Mouse (Mus musculus) megakaryocyte-erythroid progenitor cell, adult 5-6 weeks (primary cell): ENCODE measurements around the gene Fem1b. TPM values are rescaled to one million over a fixed set of nuclear protein-coding genes. Genes with fewer than 3 reads are reported as not detected.
A peak's percentile ranks its signal among the peaks of the same experiment; 100 is the strongest.
"Not testable (repeated sequence)": the region's sequence is repeated elsewhere in the genome, so short reads cannot be mapped to it uniquely, and the experiment has no call there.

Experiments
- ATAC-seq: replicated peaks from 2 replicates; pipeline ENCODE4 v1.8.0; 2016; ENCODE audit warnings: mild to moderate bottlenecking, inconsistent platforms; ENCODE audit not compliant: severe bottlenecking, poor library complexity, low FRiP score, low TSS enrichment
- total RNA-seq, 2 experiments: library from RNA; stranded (forward) in 1 of 2; stranded (reverse) in 1 of 2; fragments of 200-1000, 215-1000 nt in 1 of 2; fragments of >200 nt in 1 of 2; fragmentation: Nextera tagmentation in 1 of 2; gene quantifications; 2 replicates each; pipeline ENCODE4 v1.2.3; 2014 to 2017

Fem1b gene
- total RNA-seq (2014; fragmentation: Nextera tagmentation) (33.6 and 38.8 TPM in 2 replicates), total RNA-seq (2017) (69.6 and 71.2 TPM in 2 replicates)

DNA sequence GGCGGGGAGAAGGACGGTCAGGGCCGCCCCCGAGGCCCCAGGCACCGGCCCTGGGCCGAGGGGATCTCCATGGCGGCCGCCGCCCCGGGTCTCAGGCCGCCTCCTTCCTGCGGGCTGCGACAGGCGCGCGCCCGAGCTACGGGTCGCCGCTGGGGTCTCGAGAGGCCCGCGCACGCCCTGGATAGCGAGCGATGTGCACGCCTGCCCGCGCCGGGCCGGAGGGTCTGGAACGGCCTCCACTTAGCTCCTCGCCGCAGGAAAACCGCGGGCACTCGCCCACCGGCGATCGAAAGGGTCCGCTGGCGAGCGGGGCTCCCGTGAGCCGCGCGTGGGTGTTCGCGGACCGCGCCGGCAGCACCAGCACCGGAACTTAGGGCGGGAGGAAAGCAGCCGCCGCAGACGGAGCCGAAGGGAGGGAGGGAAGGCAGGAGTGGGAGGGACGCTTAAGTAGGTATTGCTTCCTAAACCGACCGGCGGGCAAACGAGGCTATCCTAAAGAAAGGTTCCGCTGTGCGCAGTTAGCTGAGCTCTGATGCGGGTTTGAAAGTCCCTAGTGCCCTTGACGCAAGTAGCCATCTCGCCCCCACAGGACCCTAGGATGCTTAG lies at the start of gene Fem1b:
Gene Fem1b, minus strand, starts transcription at position 419 of the 606 bp plus-strand sequence.
- peak; percentile 77 for ATAC-seq

DNA sequence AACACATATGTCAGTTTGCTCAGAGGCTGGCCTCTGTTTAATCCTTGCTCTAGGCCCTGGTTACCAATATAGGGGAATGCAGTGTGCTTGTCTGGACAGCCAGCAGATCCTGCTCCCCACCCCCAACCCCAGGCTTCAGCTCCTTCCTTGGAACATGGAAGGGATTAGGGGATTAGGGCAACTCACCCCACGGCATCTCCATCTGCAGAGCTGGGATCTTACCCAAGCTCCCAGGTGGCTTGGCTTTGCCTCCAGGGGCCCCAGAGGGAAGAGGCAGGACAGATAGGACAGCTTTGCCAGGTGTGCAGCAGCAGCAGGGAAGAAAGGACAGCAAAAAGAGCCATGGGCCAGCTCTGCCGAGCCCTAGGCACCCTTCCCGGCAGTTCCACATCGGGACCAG lies 49.1 kb upstream of the Fem1b start:
- ATAC-seq: no peak

DNA sequence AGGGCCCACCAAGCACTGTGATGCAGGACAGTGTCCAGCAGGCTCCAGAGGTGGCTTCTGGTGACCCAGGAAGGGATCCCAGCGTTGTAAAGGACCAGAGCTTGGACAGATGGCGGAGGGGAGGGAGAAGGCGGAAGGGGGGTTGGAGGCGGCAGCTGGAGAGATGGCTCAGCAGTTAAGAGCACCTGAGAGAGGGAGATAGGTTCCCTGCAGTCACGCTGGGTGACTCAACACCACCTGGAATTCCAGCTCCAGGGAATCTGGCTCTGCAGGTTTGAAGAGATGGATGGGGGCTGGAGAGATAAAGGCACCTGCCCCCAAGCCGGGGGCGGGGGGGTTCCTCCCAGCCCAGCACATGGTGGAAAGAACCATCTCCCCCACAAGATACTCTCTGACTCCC lies 48.4 kb upstream of the Fem1b start:
- ATAC-seq: not testable (repeated sequence)

DNA sequence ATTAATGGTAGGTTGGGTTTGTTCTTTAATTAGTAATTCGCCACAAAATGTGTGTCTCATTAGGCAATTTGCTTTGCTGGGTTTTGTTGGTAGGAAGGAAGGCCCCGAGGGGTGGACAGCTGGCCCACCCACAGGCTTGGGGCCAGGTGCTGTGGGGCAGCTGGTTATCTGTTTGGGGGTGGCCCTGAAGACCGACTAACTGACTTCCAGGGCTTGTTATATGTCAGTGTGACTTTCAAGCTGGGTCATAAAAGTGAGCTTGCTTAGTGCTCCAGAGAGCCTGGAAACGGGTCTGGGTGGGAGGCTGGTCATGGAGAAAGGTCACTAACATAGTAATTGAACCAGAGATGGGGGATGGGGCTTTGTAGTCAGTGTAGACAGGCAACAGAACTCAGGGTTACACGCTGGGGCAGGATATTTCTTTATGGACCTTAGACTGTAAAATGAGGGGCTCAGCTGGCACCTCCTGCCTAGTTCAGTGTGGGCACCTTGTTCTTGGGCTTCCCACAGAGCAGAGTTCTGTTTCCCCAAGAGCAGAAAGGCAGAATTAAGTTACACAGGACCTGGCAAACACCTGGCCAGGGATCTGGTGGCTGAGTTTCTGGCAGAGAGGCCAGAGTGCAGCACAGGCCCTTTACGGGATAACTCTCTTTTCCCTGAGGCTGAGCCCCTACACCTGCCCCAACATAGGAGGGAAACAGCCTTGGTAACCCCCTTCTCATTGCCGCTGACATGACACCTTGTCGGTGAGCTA lies 46.7 kb upstream of the Fem1b start:
- ATAC-seq: peak; percentile 11; the same call in 1 of the 2 replicates

DNA sequence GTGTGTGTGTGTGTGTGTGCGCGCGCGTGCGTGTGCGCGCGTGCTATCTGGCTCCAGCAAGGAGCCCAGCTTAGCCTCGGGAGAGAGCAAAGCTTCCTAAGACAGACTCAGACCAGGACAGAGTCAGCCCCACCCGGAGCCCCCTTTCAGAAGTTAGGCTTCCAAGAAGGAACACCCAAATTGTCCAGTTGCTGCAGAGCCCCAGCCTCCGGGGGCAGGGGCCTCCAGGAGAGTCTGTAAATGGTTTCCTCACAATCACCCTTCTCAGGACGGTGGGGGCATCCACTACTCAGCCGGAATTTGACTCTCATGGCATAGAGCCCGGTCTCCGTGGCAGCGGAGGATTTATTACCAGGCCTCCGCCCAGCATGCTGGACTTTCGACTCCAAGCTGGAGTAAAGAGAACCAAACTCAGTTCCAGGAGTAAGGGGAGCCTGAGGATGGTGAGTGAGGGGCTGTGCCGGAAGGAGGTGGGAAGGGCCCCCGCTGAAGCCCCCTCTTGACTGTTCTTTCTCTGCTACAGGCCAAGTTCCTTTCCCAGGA lies 46.1 kb upstream of the Fem1b start, which contains the start of gene Calml4:
Gene Calml4, plus strand, starts transcription at position 362 of the 543 bp plus-strand sequence.
- peak; percentile 67 for ATAC-seq

DNA sequence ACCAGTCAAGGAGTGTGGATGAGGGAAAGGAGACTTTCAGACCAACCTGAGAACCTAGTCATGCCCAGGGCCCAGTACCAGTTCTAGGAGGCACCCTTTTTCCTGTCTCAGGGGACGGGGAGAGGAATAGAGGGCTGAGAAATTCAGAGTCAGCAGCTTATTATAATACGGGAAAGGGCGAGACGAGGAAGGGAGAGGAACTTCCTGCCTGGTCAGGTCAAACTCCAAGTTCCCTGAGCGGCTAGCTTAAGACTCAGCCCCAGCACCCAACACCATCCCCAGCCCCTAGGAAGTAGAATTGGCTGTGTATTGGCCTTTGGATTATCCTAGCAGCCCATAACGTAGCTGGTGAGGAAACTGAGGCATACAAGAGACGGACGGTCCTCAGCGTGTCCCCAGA lies 45.5 kb upstream of the Fem1b start:
- ATAC-seq: 0 out of 2 replicates have a peak, but pooled peaks have one; percentile 15

DNA sequence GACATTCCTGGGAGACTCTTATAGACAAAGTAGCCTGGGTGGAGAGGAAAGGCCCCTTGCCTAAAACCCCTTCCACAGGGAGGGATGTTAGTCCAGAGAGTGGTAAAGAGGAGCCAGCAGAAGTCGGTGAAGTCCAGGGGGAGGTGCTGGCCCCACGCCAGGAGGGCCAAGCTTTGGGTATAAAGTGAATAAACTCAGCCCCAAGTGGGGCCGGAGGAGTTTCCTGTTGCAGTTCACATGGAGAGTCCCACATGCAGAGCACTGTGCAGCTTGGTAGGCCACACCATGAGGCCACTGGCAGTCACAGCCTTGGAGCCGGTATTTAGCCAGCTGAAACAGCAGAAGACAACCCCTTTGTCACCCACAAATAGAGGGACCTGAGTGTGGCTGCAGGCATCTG lies 42.7 kb upstream of the Fem1b start:
- ATAC-seq: no peak

DNA sequence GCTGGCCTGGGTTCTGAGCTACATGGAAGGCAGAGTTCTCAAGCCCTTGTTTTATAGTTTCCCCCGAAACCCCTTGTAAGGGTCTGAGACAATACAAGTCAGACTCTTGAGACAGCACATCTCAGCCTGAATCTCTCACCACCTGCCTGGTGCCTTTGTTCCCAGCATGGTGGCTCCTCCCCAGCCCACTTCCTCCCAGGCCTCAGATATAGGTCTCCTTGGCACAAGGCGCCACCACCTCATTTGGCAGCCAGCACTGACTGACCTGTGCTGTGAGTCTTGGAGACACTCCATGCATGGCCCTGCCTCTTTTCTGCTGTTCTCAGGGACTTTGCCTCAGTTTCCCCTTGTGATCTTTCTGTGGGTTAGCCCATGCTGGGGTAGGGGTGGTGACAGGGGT lies 39.8 kb upstream of the Fem1b start:
- no peak for ATAC-seq

DNA sequence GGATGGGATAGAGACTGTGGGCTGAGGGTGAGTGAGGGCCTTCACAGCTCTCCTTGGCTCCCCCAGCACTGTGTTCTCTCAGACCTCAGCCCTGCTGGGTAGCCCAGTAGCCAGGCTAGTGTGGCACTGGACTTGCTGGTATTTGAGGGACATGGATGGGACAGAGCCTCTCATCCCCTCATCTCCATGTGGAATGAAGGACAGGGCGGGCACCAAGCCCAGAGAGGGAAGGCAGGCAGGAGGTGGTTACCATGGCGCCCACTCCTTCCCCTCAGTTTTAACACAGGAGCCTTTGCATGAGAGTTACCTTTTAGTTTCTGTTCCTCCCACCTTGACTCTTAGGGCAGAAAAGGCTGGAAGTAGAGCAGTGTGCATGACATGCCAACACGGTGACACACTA lies 36.9 kb upstream of the Fem1b start:
- no peak for ATAC-seq

DNA sequence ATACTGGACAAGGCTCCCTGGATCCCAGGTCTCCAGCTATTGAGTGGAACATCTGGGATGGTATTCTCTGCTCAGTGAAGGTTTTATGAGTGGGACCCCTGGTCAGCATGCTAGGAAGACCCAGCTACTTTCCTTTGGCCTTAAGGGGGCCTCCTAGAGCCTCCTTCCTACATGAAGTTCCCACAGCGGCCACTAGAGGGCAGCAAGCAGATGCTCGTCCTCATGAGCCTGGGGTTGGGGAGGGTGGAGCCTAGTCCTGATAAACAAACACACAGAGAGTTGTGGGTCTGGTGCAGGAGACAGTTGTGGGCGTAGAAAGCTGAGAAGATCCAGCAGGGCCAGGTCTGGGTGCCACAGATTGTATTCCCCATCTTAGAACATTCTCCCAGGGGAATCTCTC lies 36.0 kb upstream of the Fem1b start:
- ATAC-seq: peak; percentile 89

DNA sequence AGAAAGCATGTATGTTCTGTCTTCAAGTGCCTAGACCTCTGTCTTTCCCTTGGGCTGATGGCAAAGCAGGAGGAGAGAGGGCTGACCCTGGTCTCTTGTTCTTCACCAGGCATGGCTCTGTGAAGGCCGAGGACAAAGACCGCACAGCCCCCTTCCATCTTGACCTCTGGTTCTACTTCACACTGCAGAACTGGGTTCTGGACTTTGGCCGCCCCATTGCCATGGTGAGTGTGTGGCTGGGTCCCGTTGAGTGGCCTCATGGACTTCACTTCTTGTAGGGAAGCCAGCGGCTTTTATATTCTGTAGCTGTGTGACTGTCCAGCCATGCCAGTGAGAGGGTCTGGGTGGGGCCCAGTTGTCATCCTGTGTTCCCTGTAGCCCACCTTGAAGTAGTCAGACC lies 32.7 kb upstream of the Fem1b start:
- no peak for ATAC-seq

DNA sequence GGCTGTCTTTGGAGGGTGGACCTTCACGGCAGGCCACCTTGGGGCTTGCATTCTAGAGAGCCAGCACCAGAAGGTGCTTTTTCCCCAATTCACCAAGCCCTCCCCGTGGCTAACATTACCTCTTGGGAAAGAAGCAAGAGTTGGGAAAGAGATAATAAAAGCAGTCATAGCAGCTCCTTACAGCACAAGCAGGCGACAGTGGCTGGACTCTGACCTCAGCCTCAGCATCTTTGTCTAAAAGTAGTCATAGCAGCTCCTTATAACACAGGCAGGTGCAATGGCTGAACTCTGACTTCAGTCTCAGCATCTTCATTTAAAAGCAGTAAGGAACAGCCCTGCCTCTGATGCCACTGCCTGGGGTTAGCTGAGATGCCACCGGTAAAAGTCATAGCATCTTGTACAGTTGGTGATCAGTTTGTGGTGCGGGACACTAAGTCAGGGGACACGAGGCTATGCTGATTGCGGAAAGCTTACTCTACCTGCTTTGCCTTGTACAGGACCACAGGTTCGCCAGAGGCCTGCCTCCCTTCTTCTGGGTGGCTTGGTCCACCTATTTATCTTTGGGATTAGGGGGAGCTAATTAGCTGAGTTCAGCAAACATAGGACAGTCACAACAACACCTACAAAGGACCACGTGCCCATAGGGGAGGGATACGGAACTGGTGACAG lies 31.8 kb upstream of the Fem1b start:
- ATAC-seq: no peak

DNA sequence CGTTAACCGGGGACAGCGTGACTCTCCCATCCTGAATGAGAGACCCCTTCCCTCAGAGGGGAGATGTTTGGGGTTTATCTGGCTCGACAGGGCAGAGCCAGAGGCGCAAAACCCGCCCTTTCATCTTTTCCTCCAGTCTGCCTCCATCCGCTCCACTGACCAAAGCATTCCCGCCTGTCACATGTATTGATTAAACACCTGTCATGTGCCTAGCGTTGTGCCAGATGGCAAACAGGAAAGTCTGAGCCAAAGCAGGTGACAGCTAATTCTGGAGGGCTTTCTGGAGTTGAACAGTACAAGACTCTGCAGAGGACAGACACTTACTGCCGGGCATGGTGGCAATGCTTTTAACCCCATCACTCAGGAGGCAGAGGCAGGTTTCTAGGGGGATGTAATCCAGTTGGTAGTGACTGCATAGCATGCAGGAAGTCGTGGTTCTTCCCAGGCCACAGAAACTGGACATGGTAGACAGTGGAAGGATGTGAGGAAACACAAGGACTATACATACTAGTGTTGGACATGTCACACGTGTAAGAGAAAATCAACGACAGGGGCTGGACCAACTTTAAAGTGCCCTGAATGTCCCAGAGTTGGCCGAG lies 27.5 kb upstream of the Fem1b start:
- ATAC-seq: 0 out of 2 replicates have a peak, but pooled peaks have one; percentile 14

DNA sequence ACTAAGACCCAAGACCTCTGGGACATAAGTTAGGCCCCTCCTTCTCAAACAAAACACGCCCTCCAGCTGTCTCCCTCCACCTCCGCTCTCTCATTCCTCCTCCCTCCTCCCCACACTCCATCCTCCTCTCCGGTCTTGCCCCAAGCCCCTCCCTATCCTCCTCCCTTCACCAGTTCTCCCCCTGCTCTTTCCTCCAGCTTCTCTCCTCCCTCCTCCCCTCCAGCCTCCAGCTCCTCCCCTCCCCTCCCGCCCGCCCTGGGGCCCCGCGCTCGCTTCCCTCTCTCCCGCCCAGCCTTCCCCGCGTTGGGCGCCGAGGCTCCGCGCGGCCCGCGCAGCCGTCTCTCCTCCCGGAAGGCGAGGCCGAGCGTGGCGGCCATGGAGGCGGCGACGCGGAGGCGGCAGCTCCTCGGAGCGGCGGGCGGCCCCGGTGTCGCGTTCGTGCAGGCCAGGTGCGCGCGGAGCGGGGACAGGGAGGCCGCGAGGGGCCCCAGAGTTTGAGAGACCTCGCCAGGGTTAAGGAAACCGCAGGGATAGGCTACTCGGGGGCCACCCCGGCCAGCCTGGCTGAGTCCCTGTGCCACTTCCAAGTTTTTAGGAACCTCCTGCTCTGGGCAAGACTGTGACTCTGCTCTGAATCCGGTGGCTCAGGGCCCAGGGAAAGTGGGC lies 26.9 kb upstream of the Fem1b start, which contains the start of gene Cln6:
Gene Cln6, plus strand, starts transcription at position 280 of the 666 bp plus-strand sequence.
- peak; percentile 94 for ATAC-seq

DNA sequence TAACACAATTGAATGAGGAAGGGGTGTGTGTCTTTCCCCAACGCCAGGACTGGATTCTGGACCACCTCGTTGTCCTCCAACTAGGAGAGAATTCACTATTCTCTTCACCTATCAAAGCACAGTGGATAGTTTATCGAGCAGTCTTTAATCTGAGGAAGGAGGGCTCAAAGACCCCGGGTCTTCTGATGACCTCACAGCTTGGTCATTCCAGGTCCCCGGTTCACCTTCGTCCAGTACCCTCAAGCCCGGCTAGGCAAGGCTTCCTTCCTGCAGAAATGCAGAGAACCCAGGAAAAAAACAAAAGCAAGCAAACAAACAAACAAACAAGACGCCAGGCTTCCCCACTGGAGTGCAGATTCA lies 26.4 kb upstream of the Fem1b start:
- ATAC-seq: no peak

DNA sequence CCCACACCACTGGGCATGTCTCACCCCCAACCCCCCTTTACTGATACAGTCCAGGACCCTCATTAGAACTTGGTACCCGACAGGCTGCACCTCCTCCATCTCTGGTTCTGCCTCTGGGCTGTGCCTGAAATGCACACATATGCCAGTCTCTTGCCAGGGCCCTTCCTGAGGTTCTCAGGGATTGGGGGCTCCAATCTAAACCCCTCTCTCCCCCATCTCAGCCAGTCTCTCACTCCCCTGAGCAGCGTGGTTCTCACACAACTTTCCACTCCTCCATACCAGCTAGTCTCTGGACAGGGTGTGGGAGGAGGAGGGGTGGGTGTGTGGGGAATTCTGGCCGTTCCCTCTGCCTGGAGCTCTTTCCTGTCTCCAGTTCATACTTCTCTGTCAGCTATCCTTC lies 25.9 kb upstream of the Fem1b start:
- no peak for ATAC-seq

DNA sequence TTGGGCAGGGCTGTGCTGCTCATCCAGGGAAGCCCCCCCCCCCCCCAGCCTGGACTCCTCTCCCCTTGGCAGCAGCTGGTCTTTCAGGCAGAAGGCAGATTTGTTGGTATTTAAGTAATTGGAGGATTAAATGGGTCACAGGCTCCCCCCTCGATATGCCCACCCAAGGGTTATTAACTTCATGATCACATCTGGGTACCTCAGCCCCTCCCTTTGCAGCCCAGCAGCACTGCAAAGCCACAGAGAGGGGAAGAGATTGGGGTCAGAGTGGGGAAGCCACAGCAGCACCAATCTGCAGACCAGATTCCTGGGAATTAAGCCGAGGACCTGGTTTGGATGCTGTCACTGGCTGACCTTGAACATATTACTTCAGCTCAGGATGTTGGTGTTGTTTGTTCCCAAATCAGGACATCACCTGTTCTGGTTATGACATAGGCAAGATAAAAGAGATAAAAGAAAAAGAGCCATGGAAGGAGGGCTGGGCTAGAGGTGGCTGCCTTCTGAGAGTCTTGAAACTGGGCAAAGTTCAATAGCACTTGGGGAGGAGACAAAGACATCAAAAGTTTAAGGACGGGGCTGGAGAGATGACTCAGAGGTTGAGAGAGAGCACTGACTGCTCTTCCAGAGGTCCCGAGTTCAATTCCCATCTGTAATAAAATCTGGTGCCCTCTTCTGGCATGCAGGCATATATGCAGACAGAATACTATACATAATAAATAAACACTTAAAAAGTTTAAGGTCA lies 24.1 kb upstream of the Fem1b start:
- ATAC-seq: no peak

DNA sequence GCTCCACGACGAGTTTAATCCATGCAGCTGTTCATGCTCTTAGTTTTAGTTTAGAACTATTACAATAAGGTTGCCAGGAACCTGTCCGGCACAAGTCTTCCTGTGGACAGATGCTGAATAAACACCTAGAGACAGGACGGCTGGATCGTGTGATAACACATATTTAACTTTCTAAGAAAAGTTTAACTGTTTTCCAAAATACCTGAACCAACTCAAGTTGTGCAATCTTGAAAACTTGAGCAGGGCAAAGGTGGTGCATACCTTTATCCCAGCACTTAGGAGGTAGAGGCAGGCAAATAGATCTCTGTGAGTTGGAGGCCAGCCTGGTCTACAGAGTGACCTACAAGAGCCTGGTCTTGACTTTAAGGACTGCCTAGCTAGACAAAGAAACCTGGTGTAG lies 23.2 kb upstream of the Fem1b start:
- ATAC-seq: no peak

DNA sequence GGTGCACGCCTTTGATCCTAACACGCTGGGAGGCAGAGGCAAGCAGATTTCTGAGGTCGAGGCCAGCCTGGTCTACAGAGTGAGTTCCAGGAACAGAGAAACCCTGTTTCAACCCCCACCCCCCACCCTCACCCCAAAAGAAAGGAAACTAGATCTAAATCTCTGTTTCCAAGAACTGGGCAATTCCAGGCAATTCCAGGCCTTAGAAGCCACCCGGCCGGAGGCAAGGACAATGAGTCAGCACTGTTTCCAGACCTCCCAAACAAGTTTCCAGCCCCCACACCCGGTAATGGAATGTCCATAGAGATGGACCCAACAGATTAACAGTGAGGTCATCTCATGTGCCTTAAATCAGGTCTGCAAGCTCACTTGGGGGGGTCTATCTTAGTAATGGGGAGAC lies 18.1 kb upstream of the Fem1b start:
- no peak for ATAC-seq
